Mouse (Mus musculus): ENCODE measurements around the gene Bbs9.

DNA sequence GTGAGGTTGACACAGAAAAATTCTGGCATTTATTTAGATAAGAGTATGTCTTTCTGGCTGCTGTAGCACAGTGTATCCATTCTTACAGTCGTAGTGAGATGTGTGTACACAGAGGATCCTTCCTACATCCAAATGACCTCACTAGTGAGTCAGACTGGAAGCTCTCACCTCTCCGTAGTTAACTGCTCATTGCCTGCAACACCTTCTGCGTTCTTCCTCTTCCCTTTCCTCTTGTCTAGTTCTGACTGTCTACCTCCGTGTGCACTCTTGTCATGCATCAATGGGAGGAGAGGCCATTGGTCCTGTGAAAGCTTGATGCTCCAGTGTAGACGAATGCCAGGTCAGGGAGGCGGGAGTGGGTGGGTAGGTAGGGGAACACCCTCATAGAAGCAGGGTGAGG is 344.0 kb downstream of the Bbs9 start:
- TF ChIP-seq CTCF (IDR thresholded peaks at IDR 0.05; ENCODE audit: control insufficient read depth, insufficient read depth, low read length): no peak
- no peak for TF ChIP-seq POLR2A (IDR thresholded peaks at IDR 0.05; ENCODE audit: borderline replicate concordance, control insufficient read depth, low read depth, low read length)
